Mouse (Mus musculus): Measurements from ENCODE around the gene Rnf43. TPM values are rescaled to one million over a fixed set of nuclear protein-coding genes. Genes with fewer than 3 reads are reported as not detected.

Rnf43 gene
- polyA plus RNA-seq, 1 experiment from 2014 or later = 10.4 TPM

- peak overlapping the region; percentile 44 for H3K4me3 ChIP-seq (ENCODE audit: low read length)
- no peaks in the 10 kb centered on the region for H3K9me3 ChIP-seq (ENCODE audit: control insufficient read depth, low read length)
- H3K36me3 ChIP-seq (ENCODE audit: control insufficient read depth, insufficient read depth, low read length) = peaks cover 7% of the 10 kb centered on the region; the same call in 1 of the 2 replicates
- peak overlapping the region; percentile 72 for H3K9ac ChIP-seq (ENCODE audit: low read depth, low read length)
- H3K27me3 ChIP-seq (ENCODE audit: control insufficient read depth, insufficient read depth, low read length) = no peaks in the 10 kb centered on the region
- 0 out of 2 replicates have a peak, but pooled peaks cover 3% of the 10 kb centered on the region for H3K4me1 ChIP-seq (ENCODE audit: control insufficient read depth, insufficient read depth, low read length)
- peak overlapping the region; percentile 64 for H3K4me2 ChIP-seq (replicated peaks; ENCODE audit: low read depth, low read length)
- under 1% methylated on average over 29 of the region's 29 CpGs for WGBS
- ATAC-seq (ENCODE audit: low FRiP score, low TSS enrichment) = peak; percentile 93
- H3K27ac ChIP-seq (ENCODE audit: low read depth, low read length) = no peak overlapping the region
Measured at GRCm38 (mm10) chr11:87639206-87639605, 23.3 kb upstream of the Rnf43 start.

GRCm38 (mm10) chr11:87642865-87643264, 19.7 kb upstream of the Rnf43 start:
- H3K27ac ChIP-seq (ENCODE audit: low read depth, low read length) = no peak overlapping the region
- H3K4me3 ChIP-seq (ENCODE audit: low read length) = no peak overlapping the region
- H3K4me2 ChIP-seq (replicated peaks; ENCODE audit: low read depth, low read length) = no peak overlapping the region
- H3K27me3 ChIP-seq (ENCODE audit: control insufficient read depth, insufficient read depth, low read length) = no peaks in the 10 kb centered on the region
- H3K4me1 ChIP-seq (ENCODE audit: control insufficient read depth, insufficient read depth, low read length) = 0 out of 2 replicates have a peak, but pooled peaks cover 3% of the 10 kb centered on the region
- no peak for ATAC-seq (ENCODE audit: low FRiP score, low TSS enrichment)
- H3K9ac ChIP-seq (ENCODE audit: low read depth, low read length) = no peak overlapping the region
- no peaks in the 10 kb centered on the region for H3K36me3 ChIP-seq (ENCODE audit: control insufficient read depth, insufficient read depth, low read length)
- H3K9me3 ChIP-seq (ENCODE audit: control insufficient read depth, low read length) = no peaks in the 10 kb centered on the region

GRCm38 (mm10) chr11:87654693-87655092, 7.8 kb upstream of the Rnf43 start:
- Histone ChIP-seq H3K9ac (ENCODE audit: low read depth, low read length) (no peak overlapping the region), H3K27ac (ENCODE audit: low read depth, low read length) (no peak overlapping the region), H3K4me1 (ENCODE audit: control insufficient read depth, insufficient read depth, low read length) (no peaks in the 10 kb centered on the region), H3K9me3 (ENCODE audit: control insufficient read depth, low read length) (no peaks in the 10 kb centered on the region), H3K4me2 (replicated peaks; ENCODE audit: low read depth, low read length) (no peak overlapping the region), H3K4me3 (ENCODE audit: low read length) (no peak overlapping the region), H3K27me3 (ENCODE audit: control insufficient read depth, insufficient read depth, low read length) (no peaks in the 10 kb centered on the region), H3K36me3 (ENCODE audit: control insufficient read depth, insufficient read depth, low read length) (no peaks in the 10 kb centered on the region)
- ATAC-seq (ENCODE audit: low FRiP score, low TSS enrichment) = no peak
- 81% methylated on average over 5 of the region's 5 CpGs for WGBS

GRCm38 (mm10) chr11:87659216-87659615, 3.3 kb upstream of the Rnf43 start:
- Histone ChIP-seq H3K4me1 (ENCODE audit: control insufficient read depth, insufficient read depth, low read length) (no peaks in the 10 kb centered on the region), H3K4me3 (ENCODE audit: low read length) (no peak overlapping the region), H3K27me3 (ENCODE audit: control insufficient read depth, insufficient read depth, low read length) (peaks cover 5% of the 10 kb centered on the region; the same call in 1 of the 2 replicates), H3K36me3 (ENCODE audit: control insufficient read depth, insufficient read depth, low read length) (no peaks in the 10 kb centered on the region), H3K4me2 (replicated peaks; ENCODE audit: low read depth, low read length) (no peak overlapping the region), H3K27ac (ENCODE audit: low read depth, low read length) (no peak overlapping the region), H3K9ac (ENCODE audit: low read depth, low read length) (no peak overlapping the region), H3K9me3 (ENCODE audit: control insufficient read depth, low read length) (no peaks in the 10 kb centered on the region)
- 64% methylated on average over 7 of the region's 7 CpGs for WGBS
- ATAC-seq (ENCODE audit: low FRiP score, low TSS enrichment) = no peak

- ATAC-seq (ENCODE audit: low FRiP score, low TSS enrichment) = no peak
- peak overlapping the region; percentile 49; the same call in 1 of the 2 replicates for H3K9ac ChIP-seq (ENCODE audit: low read depth, low read length)
- H3K36me3 ChIP-seq (ENCODE audit: control insufficient read depth, insufficient read depth, low read length) = no peaks in the 10 kb centered on the region
- peaks cover 5% of the 10 kb centered on the region; the same call in 1 of the 2 replicates for H3K27me3 ChIP-seq (ENCODE audit: control insufficient read depth, insufficient read depth, low read length)
- no peaks in the 10 kb centered on the region for H3K4me1 ChIP-seq (ENCODE audit: control insufficient read depth, insufficient read depth, low read length)
- H3K9me3 ChIP-seq (ENCODE audit: control insufficient read depth, low read length) = no peaks in the 10 kb centered on the region
- H3K4me3 ChIP-seq (ENCODE audit: low read length) = peak overlapping the region; percentile 38
- WGBS = 10% methylated on average over 14 of the region's 14 CpGs
- H3K4me2 ChIP-seq (replicated peaks; ENCODE audit: low read depth, low read length) = peak overlapping the region; percentile 41
- H3K27ac ChIP-seq (ENCODE audit: low read depth, low read length) = no peak overlapping the region
Measured at GRCm38 (mm10) chr11:87662822-87663221, 300 bp downstream of the Rnf43 start.

GRCm38 (mm10) chr11:87663948-87664347, 1.4 kb downstream of the Rnf43 start:
- H3K4me2 ChIP-seq (replicated peaks; ENCODE audit: low read depth, low read length) = peak overlapping the region; percentile 18; the same call in 1 of the 2 replicates

GRCm38 (mm10) chr11:87664521-87664920, 2.0 kb downstream of the Rnf43 start:
- H3K36me3 ChIP-seq (ENCODE audit: control insufficient read depth, insufficient read depth, low read length) = no peaks in the 10 kb centered on the region
- H3K9ac ChIP-seq (ENCODE audit: low read depth, low read length) = peak overlapping the region; percentile 49; the same call in 1 of the 2 replicates
- no peaks in the 10 kb centered on the region for H3K9me3 ChIP-seq (ENCODE audit: control insufficient read depth, low read length)
- peak overlapping the region; percentile 18 for H3K4me2 ChIP-seq (replicated peaks; ENCODE audit: low read depth, low read length)
- no peak overlapping the region for H3K27ac ChIP-seq (ENCODE audit: low read depth, low read length)
- H3K4me3 ChIP-seq (ENCODE audit: low read length) = peak overlapping the region; percentile 38
- peaks cover 5% of the 10 kb centered on the region; the same call in 1 of the 2 replicates for H3K27me3 ChIP-seq (ENCODE audit: control insufficient read depth, insufficient read depth, low read length)
- ATAC-seq (ENCODE audit: low FRiP score, low TSS enrichment) = no peak
- WGBS = 65% methylated on average over 12 of the region's 12 CpGs
- no peaks in the 10 kb centered on the region for H3K4me1 ChIP-seq (ENCODE audit: control insufficient read depth, insufficient read depth, low read length)

More at GRCm38 (mm10) chr11:87663948-87664347, 1.4 kb downstream of the Rnf43 start:
- H3K9ac ChIP-seq (ENCODE audit: low read depth, low read length) = peak overlapping the region; percentile 49; the same call in 1 of the 2 replicates
- H3K36me3 ChIP-seq (ENCODE audit: control insufficient read depth, insufficient read depth, low read length) = no peaks in the 10 kb centered on the region
- peak overlapping the region; percentile 38 for H3K4me3 ChIP-seq (ENCODE audit: low read length)
- WGBS = 70% methylated on average over 6 of the region's 6 CpGs
- no peaks in the 10 kb centered on the region for H3K4me1 ChIP-seq (ENCODE audit: control insufficient read depth, insufficient read depth, low read length)
- no peaks in the 10 kb centered on the region for H3K9me3 ChIP-seq (ENCODE audit: control insufficient read depth, low read length)
- no peak for ATAC-seq (ENCODE audit: low FRiP score, low TSS enrichment)
- no peak overlapping the region for H3K27ac ChIP-seq (ENCODE audit: low read depth, low read length)
- peaks cover 5% of the 10 kb centered on the region; the same call in 1 of the 2 replicates for H3K27me3 ChIP-seq (ENCODE audit: control insufficient read depth, insufficient read depth, low read length)

GRCm38 (mm10) chr11:87665224-87665623, 2.7 kb downstream of the Rnf43 start:
- Histone ChIP-seq H3K27ac (ENCODE audit: low read depth, low read length) (no peak overlapping the region), H3K4me3 (ENCODE audit: low read length) (peak overlapping the region; percentile 12; the same call in 1 of the 2 replicates), H3K9me3 (ENCODE audit: control insufficient read depth, low read length) (no peaks in the 10 kb centered on the region), H3K36me3 (ENCODE audit: control insufficient read depth, insufficient read depth, low read length) (no peaks in the 10 kb centered on the region), H3K4me1 (ENCODE audit: control insufficient read depth, insufficient read depth, low read length) (no peaks in the 10 kb centered on the region), H3K27me3 (ENCODE audit: control insufficient read depth, insufficient read depth, low read length) (peaks cover 5% of the 10 kb centered on the region; the same call in 1 of the 2 replicates), H3K9ac (ENCODE audit: low read depth, low read length) (no peak overlapping the region), H3K4me2 (replicated peaks; ENCODE audit: low read depth, low read length) (peak overlapping the region; percentile 16; the same call in 1 of the 2 replicates)
- WGBS = 63% methylated on average over 6 of the region's 6 CpGs
- no peak for ATAC-seq (ENCODE audit: low FRiP score, low TSS enrichment)

- Histone ChIP-seq H3K4me1 (ENCODE audit: control insufficient read depth, insufficient read depth, low read length) (no peaks in the 10 kb centered on the region), H3K9ac (ENCODE audit: low read depth, low read length) (peak overlapping the region; percentile 40; the same call in 1 of the 2 replicates), H3K36me3 (ENCODE audit: control insufficient read depth, insufficient read depth, low read length) (no peaks in the 10 kb centered on the region), H3K4me3 (ENCODE audit: low read length) (peak overlapping the region; percentile 28), H3K27me3 (ENCODE audit: control insufficient read depth, insufficient read depth, low read length) (peaks cover 5% of the 10 kb centered on the region; the same call in 1 of the 2 replicates), H3K4me2 (replicated peaks; ENCODE audit: low read depth, low read length) (peak overlapping the region; percentile 19), H3K27ac (ENCODE audit: low read depth, low read length) (no peak overlapping the region), H3K9me3 (ENCODE audit: control insufficient read depth, low read length) (no peaks in the 10 kb centered on the region)
- no peak for ATAC-seq (ENCODE audit: low FRiP score, low TSS enrichment)
- WGBS = 80% methylated on average over 2 of the region's 2 CpGs
Measured at GRCm38 (mm10) chr11:87665658-87666057, 3.1 kb downstream of the Rnf43 start.

Data from kidney, embryonic 14.5 days (tissue).